Mouse (Mus musculus) ovary, postnatal 10 days (tissue): ENCODE measurements around the gene Slc38a10.

Source experiments
- DNase-seq: peaks from one replicate; pipeline ENCODE4 v3.0.0; 2022; ENCODE audit warnings: low spot score

Gene Slc38a10

GRCm38 (mm10) chr11:120175948-120176347, 24.8 kb upstream of the Slc38a10 start:
- no peak for DNase-seq

GRCm38 (mm10) chr11:120173213-120173612, 22.1 kb upstream of the Slc38a10 start:
- no peak for DNase-seq

- no peak for DNase-seq
Measured at GRCm38 (mm10) chr11:120171168-120171567, 20.0 kb upstream of the Slc38a10 start.

GRCm38 (mm10) chr11:120169208-120169992, 18.3 kb upstream of the Slc38a10 start:
- no peak for DNase-seq

- DNase-seq, result no peak
Measured at GRCm38 (mm10) chr11:120168516-120168915, 17.4 kb upstream of the Slc38a10 start.

GRCm38 (mm10) chr11:120167921-120168356, 16.8 kb upstream of the Slc38a10 start:
- no peak for DNase-seq

GRCm38 (mm10) chr11:120167059-120167458, 15.9 kb upstream of the Slc38a10 start:
- DNase-seq, result no peak

GRCm38 (mm10) chr11:120164471-120165261, 13.5 kb upstream of the Slc38a10 start:
- no peak for DNase-seq

- DNase-seq, result no peak
Measured at GRCm38 (mm10) chr11:120164028-120164427, 12.9 kb upstream of the Slc38a10 start.

GRCm38 (mm10) chr11:120163207-120163606, 12.1 kb upstream of the Slc38a10 start:
- no peak for DNase-seq

GRCm38 (mm10) chr11:120161245-120161644, 10.1 kb upstream of the Slc38a10 start:
- no peak for DNase-seq

- no peak for DNase-seq
Measured at GRCm38 (mm10) chr11:120160478-120160877, 9.3 kb upstream of the Slc38a10 start.

- no peak for DNase-seq
Measured at GRCm38 (mm10) chr11:120159653-120160052, 8.5 kb upstream of the Slc38a10 start.

GRCm38 (mm10) chr11:120158828-120159227, 7.7 kb upstream of the Slc38a10 start:
- DNase-seq, result no peak

GRCm38 (mm10) chr11:120150440-120151112, 570 bp downstream of the Slc38a10 start:
- DNase-seq, result no peak

- DNase-seq, result no peak
Measured at GRCm38 (mm10) chr11:120149510-120150200, 1.5 kb downstream of the Slc38a10 start.

- no peak for DNase-seq
Measured at GRCm38 (mm10) chr11:120148201-120148855, 2.8 kb downstream of the Slc38a10 start.

GRCm38 (mm10) chr11:120143708-120144497, 7.2 kb downstream of the Slc38a10 start:
- no peak for DNase-seq

GRCm38 (mm10) chr11:120142601-120143051, 8.5 kb downstream of the Slc38a10 start:
- no peak for DNase-seq

- no peak for DNase-seq
Measured at GRCm38 (mm10) chr11:120140255-120140654, 10.9 kb downstream of the Slc38a10 start.
